Mouse (Mus musculus) limb, embryonic 14.5 days (tissue): ENCODE measurements around the gene Mospd3. TPM values are rescaled to one million over a fixed set of nuclear protein-coding genes. Genes with fewer than 3 reads are reported as not detected.

Experiments
- ATAC-seq: fragments of 200-750 bp; cut with Nextera tagmentation; 2 replicates; pipeline ENCODE4 v1.8.0; 2017; ENCODE audit warnings: low read depth, moderate number of reproducible peaks, moderate TSS enrichment; ENCODE audit not compliant: low FRiP score
- DNase-seq: peaks from one replicate; pipeline ENCODE4 v3.0.0-alpha.2; 2015; ENCODE audit warnings: low spot score
- H3K27ac ChIP-seq: fragments of 300-500 bp; sonication (generic); replicated peaks from 2 replicates; pipeline ENCODE4 v1.5.1; 2014; ENCODE audit warnings: low read depth, mild to moderate bottlenecking, low read length, moderate library complexity, mixed read lengths
- H3K27me3 ChIP-seq: fragments of 300-500 bp; sonication (generic); 2 replicates; pipeline ENCODE4 v1.6.1; 2014; ENCODE audit warnings: low read length, mixed read lengths; ENCODE audit not compliant: control insufficient read depth, insufficient read depth
- H3K36me3 ChIP-seq: fragments of 300-500 bp; sonication (generic); 2 replicates; pipeline ENCODE4 v1.6.1; 2014; ENCODE audit warnings: mild to moderate bottlenecking, low read length, moderate library complexity, mixed read lengths; ENCODE audit not compliant: control insufficient read depth, insufficient read depth
- H3K4me1 ChIP-seq: fragments of 300-500 bp; sonication (generic); 2 replicates; pipeline ENCODE4 v1.6.1; 2014; ENCODE audit warnings: antibody characterized with exemption, low read length, mixed read lengths; ENCODE audit not compliant: control insufficient read depth, insufficient read depth
- H3K4me2 ChIP-seq: fragments of 300-500 bp; sonication (generic); replicated peaks from 2 replicates; pipeline ENCODE4 v1.6.1; 2014; ENCODE audit warnings: low read depth, mild to moderate bottlenecking, low read length, moderate library complexity; ENCODE audit not compliant: severe bottlenecking
- H3K4me3 ChIP-seq: fragments of 300-500 bp; sonication (generic); replicated peaks from 2 replicates; pipeline ENCODE4 v1.5.1; 2014; ENCODE audit warnings: low read length
- H3K9ac ChIP-seq: fragments of 300-500 bp; sonication (generic); 2 replicates; pipeline ENCODE4 v1.6.1; 2014; ENCODE audit warnings: mild to moderate bottlenecking, low read depth, low read length, moderate library complexity; ENCODE audit not compliant: severe bottlenecking
- H3K9me3 ChIP-seq: fragments of 300-500 bp; sonication (generic); 2 replicates; pipeline ENCODE4 v1.6.1; 2016; ENCODE audit warnings: low read length; ENCODE audit not compliant: control insufficient read depth
- POLR2A ChIP-seq: fragments of 200-500 bp; IDR thresholded peaks from 2 replicates; pipeline ENCODE4 v1.8.0; 2012; ENCODE audit warnings: inconsistent platforms, mild to moderate bottlenecking, moderate library complexity, borderline replicate concordance; ENCODE audit not compliant: insufficient read depth, insufficient read length; ENCODE audit errors: extremely low read depth
- WGBS: fragments of 180-500 bp; shearing (Covaris S2); extraction: QIAGEN DNeasy Blood & Tissue Kit; methylation state at CpG from one replicate; pipeline ENCODE4 v1.1.7; 2014; 5-methylcytosine and 5-hydroxymethylcytosine counted together
- polyA plus RNA-seq, 2 experiments: library from polyadenylated mRNA; depleted of rRNA in 1 of 2; stranded (reverse) in 1 of 2; unstranded in 1 of 2; fragments of >200 nt; fragmentation: Nextera tagmentation in 1 of 2; extraction: Ambion mirVana in 1 of 2; gene quantifications; 2 replicates each; pipeline versions ENCODE4 v1.2.1 to v1.2.3; 2012 to 2014

Gene Mospd3
- polyA plus RNA-seq, 2 experiments, result 49.4 to 68.2 TPM

DNA sequence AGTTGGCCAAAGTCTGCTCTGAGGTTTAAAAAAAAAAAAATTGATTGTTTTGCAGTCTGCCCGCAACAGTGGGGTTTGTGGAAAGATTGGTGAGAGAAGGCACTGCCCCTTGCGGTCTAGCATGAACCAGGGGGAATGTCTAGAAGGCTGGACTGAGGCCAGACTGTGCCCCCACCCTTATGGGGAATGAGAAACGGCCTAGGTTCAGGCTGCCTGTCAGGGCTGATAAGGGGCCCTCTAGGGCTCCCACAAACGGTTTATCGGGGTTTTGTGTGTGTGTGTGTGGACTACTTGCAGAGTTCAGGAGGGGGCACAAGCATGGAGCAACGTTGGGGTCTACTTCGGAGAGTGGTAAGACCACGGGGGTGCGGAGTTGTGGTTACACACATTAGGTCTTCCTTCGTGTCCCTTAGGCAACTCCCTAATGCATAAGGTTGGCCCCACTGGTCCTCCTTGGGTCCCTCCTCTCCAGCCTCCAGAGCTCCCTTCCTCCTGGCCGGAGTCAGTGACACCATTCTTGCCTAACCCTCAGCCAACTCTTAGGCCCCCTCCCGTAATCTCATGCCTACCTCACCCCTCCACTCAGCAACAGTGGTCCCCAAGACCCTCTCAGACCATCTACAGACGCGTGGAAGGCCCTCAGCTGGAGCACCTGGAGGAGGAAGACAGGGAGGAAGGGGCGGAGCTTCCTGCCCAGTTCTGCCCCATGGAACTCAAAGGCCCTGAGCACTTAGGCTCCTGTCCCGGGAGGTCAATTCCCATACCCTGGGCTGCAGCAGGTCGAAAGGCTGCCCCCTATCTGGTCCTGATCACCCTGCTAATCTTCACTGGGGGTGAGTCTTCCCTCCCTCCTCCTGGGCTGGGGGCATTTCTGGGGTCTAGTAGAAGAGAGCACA is 29.9 kb downstream of the Mospd3 start:
- H3K4me2 ChIP-seq, result no peak overlapping the region
- 77% methylated on average over 16 of the region's 17 CpGs for WGBS
- no peak for DNase-seq

DNA sequence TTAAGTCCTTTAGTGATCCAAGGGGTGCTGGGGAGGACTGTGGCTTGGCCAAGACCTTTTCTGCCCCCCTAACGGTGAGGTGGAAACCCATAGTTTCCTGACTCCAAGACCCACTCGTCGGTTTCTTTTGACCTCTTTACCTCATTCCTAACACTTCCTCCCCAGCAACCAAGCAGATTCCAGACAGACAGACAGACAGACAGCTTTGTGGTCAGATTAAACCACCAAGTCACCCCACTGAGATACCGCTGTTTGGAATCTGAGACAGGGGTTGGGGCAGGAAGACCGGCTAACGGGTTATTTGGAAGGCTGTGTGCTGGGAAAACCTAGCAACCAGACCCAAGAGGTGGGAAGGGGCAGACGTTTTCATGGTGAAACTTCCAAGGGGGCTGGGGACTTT is 30.7 kb downstream of the Mospd3 start:
- Histone ChIP-seq H3K27ac (no peak overlapping the region), H3K36me3 (no peaks in the 10 kb centered on the region), H3K4me3 (no peak overlapping the region), H3K9ac (no peak overlapping the region), H3K4me1 (no peaks in the 10 kb centered on the region), H3K9me3 (peaks cover 3% of the 10 kb centered on the region; the same call in 1 of the 2 replicates), H3K4me2 (no peak overlapping the region), H3K27me3 (peaks cover 12% of the 10 kb centered on the region; the same call in 1 of the 2 replicates)
- no peak for TF ChIP-seq POLR2A
- 50% methylated on average over 7 of the region's 7 CpGs for WGBS
- DNase-seq (no peak), ATAC-seq (no peak)

More for the DNA sequence above, 29.9 kb downstream of the Mospd3 start:
- ATAC-seq, result no peak
- Histone ChIP-seq H3K4me1 (no peaks in the 10 kb centered on the region), H3K27me3 (peaks cover 12% of the 10 kb centered on the region; the same call in 1 of the 2 replicates), H3K27ac (no peak overlapping the region), H3K9ac (no peak overlapping the region), H3K9me3 (peaks cover 3% of the 10 kb centered on the region; the same call in 1 of the 2 replicates), H3K36me3 (no peaks in the 10 kb centered on the region), H3K4me3 (no peak overlapping the region)
- no peak for TF ChIP-seq POLR2A

DNA sequence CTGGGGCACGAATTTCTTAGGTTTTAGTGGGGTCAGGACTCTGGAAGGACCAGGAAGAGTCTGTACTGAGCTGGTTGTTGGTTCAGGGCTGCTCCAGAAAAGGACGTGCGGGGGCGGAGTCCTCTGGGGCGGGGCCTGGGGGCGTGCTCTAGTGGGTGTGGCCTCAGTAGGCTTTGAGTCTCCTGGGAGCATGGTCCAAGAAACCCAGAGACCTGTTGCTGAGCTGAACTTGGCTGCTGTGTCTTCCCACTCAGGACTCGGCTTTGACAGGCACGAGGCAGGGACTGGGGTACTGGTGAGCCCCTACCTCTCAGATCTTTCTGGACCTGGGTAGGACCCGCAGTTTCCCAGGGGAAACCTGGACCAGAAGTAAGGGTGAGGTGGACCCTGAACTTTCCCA is 31.2 kb downstream of the Mospd3 start, which contains the start of gene Tfr2:
Gene Tfr2, plus strand, starts transcription at position 176 of the 400 bp plus-strand sequence.
- ATAC-seq (no peak), DNase-seq (no peak)
- peaks cover 9% of the 10 kb centered on the region; the same call in 1 of the 2 replicates for H3K27me3 ChIP-seq
- WGBS, result 30% methylated on average over 9 of the region's 9 CpGs
- no peak within 1 kb of the TSS for H3K9ac ChIP-seq
- TF ChIP-seq POLR2A, result no peak
- no peak within 1 kb of the TSS for H3K4me3 ChIP-seq
- H3K4me1 ChIP-seq, result no peaks in the 10 kb centered on the region
- no peak within 1 kb of the TSS for H3K4me2 ChIP-seq
- H3K9me3 ChIP-seq, result no peaks in the 10 kb centered on the region
- H3K36me3 ChIP-seq, result no peaks in the 10 kb centered on the region
- H3K27ac ChIP-seq, result no peak within 1 kb of the TSS

DNA sequence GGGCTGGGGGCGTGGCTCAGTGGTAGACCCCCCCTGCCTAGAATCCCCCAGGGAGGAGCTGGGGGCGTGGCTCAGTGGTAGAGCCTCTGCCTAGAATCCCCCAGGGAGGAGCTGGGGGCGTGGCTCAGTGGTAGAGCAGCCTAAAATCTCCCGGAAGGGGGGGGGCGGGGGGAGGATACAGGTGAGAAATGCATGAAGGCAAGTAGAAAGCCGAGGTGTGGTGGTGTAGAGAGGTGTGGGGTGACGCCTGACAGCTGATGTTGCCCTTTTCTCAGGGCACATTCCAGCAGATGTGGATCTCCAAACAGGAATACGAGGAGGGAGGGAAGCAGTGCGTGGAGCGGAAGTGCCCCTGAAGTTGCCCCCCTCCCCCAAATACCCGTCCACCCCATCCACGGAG is 31.8 kb downstream of the Mospd3 start:
- no peaks in the 10 kb centered on the region for H3K4me1 ChIP-seq
- WGBS, result 64% methylated on average over 12 of the region's 12 CpGs
- no peak for TF ChIP-seq POLR2A
- ATAC-seq (no peak), DNase-seq (no peak)
- H3K36me3 ChIP-seq, result no peaks in the 10 kb centered on the region
- H3K9me3 ChIP-seq, result no peaks in the 10 kb centered on the region
- H3K27ac ChIP-seq, result no peak overlapping the region
- H3K4me2 ChIP-seq, result no peak overlapping the region
- no peak overlapping the region for H3K9ac ChIP-seq
- no peak overlapping the region for H3K4me3 ChIP-seq
- H3K27me3 ChIP-seq, result peaks cover 3% of the 10 kb centered on the region; the same call in 1 of the 2 replicates

- H3K9me3 ChIP-seq, result no peaks in the 10 kb centered on the region
- no peak overlapping the region for H3K4me2 ChIP-seq
- no peaks in the 10 kb centered on the region for H3K4me1 ChIP-seq
- H3K27me3 ChIP-seq, result no peaks in the 10 kb centered on the region
- H3K27ac ChIP-seq, result no peak overlapping the region
- DNase-seq, result no peak
- no peak overlapping the region for H3K4me3 ChIP-seq
- no peak for ATAC-seq
- H3K36me3 ChIP-seq, result no peaks in the 10 kb centered on the region
- no peak for TF ChIP-seq POLR2A
- H3K9ac ChIP-seq, result no peak overlapping the region
- 85% methylated on average over 8 of the region's 8 CpGs for WGBS
Observed at GRCm38 (mm10) chr5:137568223-137568798, 32.5 kb downstream of the Mospd3 start.
